Mouse (Mus musculus) heart, postnatal 14 days (tissue): ENCODE results near the gene Zfp780b. TPM values are rescaled to one million over a fixed set of nuclear protein-coding genes. Genes with fewer than 3 reads are reported as not detected.
"Not testable (repeated sequence)": the region's sequence is repeated elsewhere in the genome, so short reads cannot be mapped to it uniquely, and the experiment has no call there.

Experiments
- DNase-seq, 2 experiments: peaks; one replicate each; pipeline ENCODE4 v3.0.0; 2021 to 2022
- intact Hi-C: fragments of 180-260 bp; cut with DNase I; formaldehyde crosslinking; loops from one replicate; pipeline ENCODE4 v1.15.1; 2025
- long read RNA-seq, 2 experiments: library from polyadenylated mRNA; stranded (forward); transcript quantifications; one replicate each; pipeline ENCODE4 v2.0.0; 2021
- total RNA-seq, 2 experiments: library from RNA; stranded (reverse); gene quantifications; 2 replicates each; pipeline ENCODE4 v1.2.3; 2021

Gene Zfp780b
- 1 to 10 TPM; 9.6 to 9.8 TPM for total RNA-seq
- long read RNA-seq, experiment 1, partial matches to known transcripts = 0 of 3 reads
- long read RNA-seq, experiment 1, other reads (novel, unspliced or antisense) = 2 of 3 reads
- long read RNA-seq, experiment 2, partial matches to known transcripts = 0 of 3 reads
- long read RNA-seq, experiment 2, other reads (novel, unspliced or antisense) = 2 of 3 reads

- DNase-seq = peak; percentile 67 to 82
- intact Hi-C loops = no loop called here
Measured at GRCm38 (mm10) chr7:27978683-27979528, at the start of gene Zfp780b. Gene Zfp780b (minus strand): TSS chr7:27979171.

- no peak for DNase-seq
- intact Hi-C loops = loop anchor here (5.0 kb wide), 1 partner anchor 108 kb away; no protein-coding TSS in a partner anchor
Measured at GRCm38 (mm10) chr7:28014445-28014810, 35.5 kb upstream of the Zfp780b start.

- intact Hi-C loops = loop anchor here (5.0 kb wide), 1 partner anchor 109 kb away; no protein-coding TSS in a partner anchor
- peak; percentile 73 to 83 for DNase-seq
Measured at GRCm38 (mm10) chr7:28013549-28014444, 34.8 kb upstream of the Zfp780b start, which contains the start of gene Zfp850. Gene Zfp850 (minus strand): TSS chr7:28014115.

GRCm38 (mm10) chr7:28010271-28010670, 31.3 kb upstream of the Zfp780b start:
- intact Hi-C loops = loop anchor here (5.0 kb wide), 1 partner anchor 112 kb away; no protein-coding TSS in a partner anchor

GRCm38 (mm10) chr7:27982197-27982596, 3.2 kb upstream of the Zfp780b start:
- intact Hi-C loops = no loop called here
- no peak for DNase-seq

More at GRCm38 (mm10) chr7:28010271-28010670, 31.3 kb upstream of the Zfp780b start:
- DNase-seq = no peak

GRCm38 (mm10) chr7:27949451-27949850, 29.5 kb downstream of the Zfp780b start:
- intact Hi-C loops, DNase-seq: not testable (repeated sequence)

GRCm38 (mm10) chr7:27941869-27942268, 37.1 kb downstream of the Zfp780b start:
- intact Hi-C loops = not testable (repeated sequence)
- peak in 1 of 2 experiments; percentile 27 for DNase-seq

GRCm38 (mm10) chr7:27933800-27934158, 45.2 kb downstream of the Zfp780b start:
- DNase-seq = not testable (repeated sequence)

GRCm38 (mm10) chr7:27933050-27933799, 45.7 kb downstream of the Zfp780b start:
- intact Hi-C loops = no loop called here
- no peak for DNase-seq

More at GRCm38 (mm10) chr7:27933800-27934158, 45.2 kb downstream of the Zfp780b start:
- intact Hi-C loops = not testable (repeated sequence)

GRCm38 (mm10) chr7:27928818-27929695, 49.9 kb downstream of the Zfp780b start, which contains the start of gene Zfp974:
Gene Zfp974 (minus strand): TSS chr7:27929460.
- peak; percentile 55 to 72 for DNase-seq
- intact Hi-C loops = loop anchor here (5.0 kb wide), 1 partner anchor 87 kb away; no protein-coding TSS in a partner anchor

GRCm38 (mm10) chr7:27927041-27927440, 51.9 kb downstream of the Zfp780b start:
- not testable (repeated sequence) for DNase-seq
- intact Hi-C loops = loop anchor here (5.0 kb wide), 1 partner anchor 85 kb away; no protein-coding TSS in a partner anchor

- DNase-seq, intact Hi-C loops: not testable (repeated sequence)
Measured at GRCm38 (mm10) chr7:27910952-27911351, 68.0 kb downstream of the Zfp780b start.

Other genes with a start within 250 kb of the Zfp780b start
- 10 to 100 TPM in 1 of 2 experiments, 1 to 10 TPM in 1; 9.0 to 10.6 TPM for gene Zfp60, start 247.8 kb downstream of the Zfp780b start, total RNA-seq
- 1 to 10 TPM; 5.0 to 5.4 TPM for gene Zfp626, start 172.0 kb downstream of the Zfp780b start, total RNA-seq
- gene Zfp59, start 140.6 kb downstream of the Zfp780b start, total RNA-seq = 1 to 10 TPM; 2.1 to 2.5 TPM
- gene Zfp607a, start 121.6 kb downstream of the Zfp780b start, total RNA-seq = 1 to 10 TPM; 3.3 to 4.0 TPM
- gene Zfp974, start 49.7 kb downstream of the Zfp780b start, total RNA-seq = 1 to 10 TPM; 5.2 to 6.7 TPM
- 1 to 10 TPM in 1 of 2 experiments, under 1 TPM in 1; 0.55 to 1.4 TPM for gene Zfp850, start 34.9 kb upstream of the Zfp780b start, total RNA-seq
- 100 to 1,000 TPM; 102 to 105 TPM for gene Psmc4, start 70.9 kb upstream of the Zfp780b start, total RNA-seq
- gene Fcgbp, start 92.1 kb upstream of the Zfp780b start, total RNA-seq = 1 to 10 TPM in 1 of 2 experiments, under 1 TPM in 1; 0.14 to 2.0 TPM
- gene 9530053A07Rik, start 150.3 kb upstream of the Zfp780b start, total RNA-seq = under 1 TPM in 1 of 2 experiments, not detected in 1; 0.02 TPM
- 10 to 100 TPM; 31.2 to 37.7 TPM for gene Fbl, start 190.5 kb upstream of the Zfp780b start, total RNA-seq
- gene Dyrk1b, start 200.3 kb upstream of the Zfp780b start, total RNA-seq = 10 to 100 TPM; 37.4 to 40.8 TPM